Mouse (Mus musculus) subcutaneous adipose tissue, adult 2 months (tissue): ENCODE measurements around the gene Dcbld1. TPM values are rescaled to one million over a fixed set of nuclear protein-coding genes. Genes with fewer than 3 reads are reported as not detected.

Experiments
- polyA plus RNA-seq: library from polyadenylated mRNA; depleted of rRNA; stranded (reverse); fragments of >200 nt; gene quantifications from 2 replicates; pipeline ENCODE4 v1.2.3, GENCODE M21; 2012; ENCODE audit warnings: low replicate concordance; rRNA removed

Gene Dcbld1
- 3.3 and 4.4 TPM in 2 replicates for polyA plus RNA-seq

DNA sequence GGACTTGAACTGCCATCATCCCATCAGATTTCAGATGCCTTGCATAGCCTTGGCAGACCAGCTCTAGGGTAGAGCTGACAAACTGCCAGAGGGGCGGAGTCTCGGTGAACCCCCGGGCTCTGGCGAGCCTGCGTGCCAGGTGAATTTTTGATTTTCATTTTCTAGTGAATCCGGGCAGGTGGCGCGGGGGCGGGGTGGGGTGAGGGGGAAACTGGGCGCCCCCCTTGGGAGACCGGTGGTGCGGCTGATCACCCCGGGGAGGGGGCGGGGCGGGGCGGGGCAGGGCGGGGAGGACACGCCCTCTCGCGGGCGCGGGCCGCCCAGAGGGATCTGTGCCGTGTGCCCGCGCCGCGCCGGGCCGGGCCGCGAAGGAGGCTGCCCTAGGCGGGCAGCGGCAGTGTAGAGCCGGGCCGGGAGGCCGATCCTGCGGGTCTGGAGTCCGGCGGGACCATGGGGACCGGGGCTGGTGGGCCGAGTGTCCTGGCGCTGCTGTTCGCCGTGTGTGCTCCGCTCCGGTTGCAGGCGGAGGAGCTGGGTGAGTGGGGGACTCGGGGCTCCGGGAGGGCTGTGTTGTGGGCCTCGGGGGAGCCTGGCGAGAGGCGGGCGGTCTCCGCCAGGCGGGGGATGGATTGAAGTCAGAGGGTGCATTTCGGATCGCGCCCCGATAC, at the start of gene Dcbld1:
Gene Dcbld1, plus strand, starts transcription at position 319 of the 668 bp plus-strand sequence.

DNA sequence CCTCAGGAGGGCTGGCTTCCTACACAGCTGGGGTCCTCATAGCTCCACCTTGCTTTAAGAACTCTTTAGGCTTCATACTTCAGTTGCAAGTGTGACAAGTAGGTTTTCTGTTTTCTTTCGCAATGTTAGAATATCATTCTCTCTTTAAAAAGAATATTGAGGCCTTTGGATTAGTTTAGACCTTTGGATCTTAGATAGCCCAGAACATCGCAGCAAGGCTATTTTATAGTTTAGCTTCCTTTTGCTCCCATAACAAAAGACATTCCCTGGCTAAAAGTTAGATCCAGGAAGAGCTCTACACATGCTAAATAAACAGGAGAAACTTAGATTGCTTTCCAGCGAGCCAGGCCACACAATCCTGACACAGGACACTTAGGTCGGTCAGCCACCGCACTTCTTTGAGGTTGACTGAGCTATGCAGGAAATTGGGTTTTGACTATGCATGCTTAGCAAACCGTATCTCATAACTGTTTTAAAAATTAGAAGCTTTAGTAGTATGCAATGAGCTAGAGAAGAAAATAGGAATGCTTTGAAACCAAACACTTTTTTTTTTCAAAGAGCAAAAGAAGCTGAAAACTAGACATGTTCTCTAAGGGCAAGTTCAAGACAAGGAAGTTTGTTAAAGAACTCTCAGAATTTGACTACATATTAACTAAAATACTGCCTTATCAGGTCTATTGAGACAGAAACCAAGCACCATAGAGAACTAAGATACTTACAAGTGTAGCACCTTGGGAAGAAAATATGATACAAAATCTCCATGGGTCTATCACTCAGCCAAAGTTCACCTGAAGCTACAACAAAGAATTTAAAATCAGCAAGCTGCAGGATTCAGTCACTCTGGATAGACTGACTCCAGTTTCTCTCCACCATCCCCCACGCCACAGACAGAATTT, 38.2 kb upstream of the Dcbld1 start, which contains the start of gene Ros1:
Gene Ros1, minus strand, starts transcription at position 288 of the 896 bp plus-strand sequence.

DNA sequence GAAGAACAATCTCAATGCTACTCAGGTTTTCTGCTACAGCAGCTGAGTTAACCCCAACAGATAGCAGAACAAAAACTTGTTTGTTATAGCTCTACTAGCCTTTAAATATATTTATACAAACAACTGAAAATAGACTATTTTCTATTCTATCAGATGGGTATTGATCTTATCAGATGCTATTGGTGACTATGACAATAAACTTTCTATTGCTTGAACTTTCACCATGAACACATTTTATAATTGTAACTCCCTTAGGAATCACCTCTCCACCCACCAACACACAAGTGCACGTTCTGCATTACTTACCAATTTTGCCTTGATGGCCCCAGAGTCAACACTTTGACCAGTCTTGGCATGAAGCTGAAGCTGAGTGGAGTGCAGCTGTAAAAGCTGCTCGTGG, 125.0 kb downstream of the Dcbld1 start, which contains the start of gene Gm26741:
Gene Gm26741, plus strand, starts transcription at position 301 of the 400 bp plus-strand sequence.

Other genes with a start within 250 kb of the Dcbld1 start
- gene Vgll2, start 211.1 kb upstream of the Dcbld1 start, polyA plus RNA-seq: not detected in 2 replicates
- 0.06 TPM in 1 of 2 replicates, not detected in the other for gene Ros1, start 38.4 kb upstream of the Dcbld1 start, polyA plus RNA-seq
- gene Gm26741, start 125.1 kb downstream of the Dcbld1 start, polyA plus RNA-seq: not detected in 2 replicates
- 5.0 and 7.6 TPM in 2 replicates for gene Gopc, start 148.5 kb downstream of the Dcbld1 start, polyA plus RNA-seq
- gene Nepn, start 155.4 kb downstream of the Dcbld1 start, polyA plus RNA-seq: 0.26 and 3.5 TPM in 2 replicates
- 12.2 and 16.3 TPM in 2 replicates for gene Nus1, start 183.9 kb downstream of the Dcbld1 start, polyA plus RNA-seq